Mouse (Mus musculus) thymus, postnatal 25 days (tissue): ENCODE data around the gene 1700020D05Rik.

Experiments used
- DNase-seq: peaks from one replicate; pipeline ENCODE4 v3.0.0; 2022

1700020D05Rik gene

GRCm38 (mm10) chr19:5503687-5504086, at the start of gene 1700020D05Rik:
Gene 1700020D05Rik, minus strand, starts transcription at chr19:5503787.
- DNase-seq = no peak

- DNase-seq = no peak
Measured at GRCm38 (mm10) chr19:5547471-5548056, 44.0 kb upstream of the 1700020D05Rik start.

- no peak for DNase-seq
Measured at GRCm38 (mm10) chr19:5544031-5544430, 40.4 kb upstream of the 1700020D05Rik start.

- no peak for DNase-seq
Measured at GRCm38 (mm10) chr19:5543362-5543761, 39.8 kb upstream of the 1700020D05Rik start.

GRCm38 (mm10) chr19:5538786-5539185, 35.2 kb upstream of the 1700020D05Rik start:
- no peak for DNase-seq

- peak; percentile 12 for DNase-seq
Measured at GRCm38 (mm10) chr19:5532520-5532919, 28.9 kb upstream of the 1700020D05Rik start.

GRCm38 (mm10) chr19:5530138-5530524, 26.5 kb upstream of the 1700020D05Rik start:
- no peak for DNase-seq

- DNase-seq = peak; percentile 94
Measured at GRCm38 (mm10) chr19:5529325-5530137, 25.9 kb upstream of the 1700020D05Rik start.

- DNase-seq = no peak
Measured at GRCm38 (mm10) chr19:5525204-5525603, 21.6 kb upstream of the 1700020D05Rik start.

- no peak for DNase-seq
Measured at GRCm38 (mm10) chr19:5518721-5519120, 15.1 kb upstream of the 1700020D05Rik start.

GRCm38 (mm10) chr19:5516906-5517505, 13.4 kb upstream of the 1700020D05Rik start:
- no peak for DNase-seq

GRCm38 (mm10) chr19:5515840-5516777, 12.5 kb upstream of the 1700020D05Rik start:
- DNase-seq = no peak

GRCm38 (mm10) chr19:5513005-5513349, 9.4 kb upstream of the 1700020D05Rik start:
- no peak for DNase-seq

- no peak for DNase-seq
Measured at GRCm38 (mm10) chr19:5512091-5513004, 8.8 kb upstream of the 1700020D05Rik start.

- DNase-seq = no peak
Measured at GRCm38 (mm10) chr19:5511074-5511632, 7.6 kb upstream of the 1700020D05Rik start.

- DNase-seq = peak; percentile 96
Measured at GRCm38 (mm10) chr19:5510031-5511026, 6.7 kb upstream of the 1700020D05Rik start, which contains the start of gene Snx32. Gene Snx32, minus strand, starts transcription at chr19:5510538.

- no peak for DNase-seq
Measured at GRCm38 (mm10) chr19:5500330-5500875, 3.2 kb downstream of the 1700020D05Rik start.

- no peak for DNase-seq
Measured at GRCm38 (mm10) chr19:5496052-5496370, 7.6 kb downstream of the 1700020D05Rik start.

GRCm38 (mm10) chr19:5495353-5496051, 8.1 kb downstream of the 1700020D05Rik start:
- no peak for DNase-seq
